In genomic region chr2:32471001-32471680, GRCm38 (mm10) we compare ENCODE assay signal across 23 mouse cellular contexts. TPM values are rescaled to one million over a fixed set of nuclear protein-coding genes. Genes with fewer than 3 reads are reported as not detected.
A peak's percentile ranks its signal among the peaks of the same experiment; 100 is the strongest.
DNase-seq lines count a peak whose midpoint lies in the region; ATAC-seq lines count a peak whose summit lies in the region.
"Had no signal": no experiment of that assay in that cellular context is flagged by ENCODE, and none has a peak within 500 bp of the region (broad histone marks: within the 10 kb centered on the region; RNA-seq: fewer than 3 reads in every experiment).

No protein-coding gene starts in this region.

- H3K36me3 ChIP-seq in midbrain, embryonic 11.5 days (ENCODE audit: control insufficient read depth, insufficient read depth, low read length) = no peaks in the 10 kb centered on the region
- no peaks in the 10 kb centered on the region for H3K36me3 ChIP-seq in midbrain, embryonic 13.5 days
- H3K36me3 ChIP-seq in intestine, embryonic 15.5 days = no peaks in the 10 kb centered on the region
- no peaks in the 10 kb centered on the region for H3K36me3 ChIP-seq in stomach, embryonic 16.5 days (ENCODE audit: control insufficient read depth, insufficient read depth, low read length)
- H3K36me3 ChIP-seq: heart, embryonic 13.5 days; limb, embryonic 10.5 days; midbrain, embryonic 15.5 days; neural tube, embryonic 12.5 days had no signal

- DNase-seq in adrenal gland, adult 2 months = peak; percentile 24
- no peak for DNase-seq in adrenal gland, adult 18-20 months (ENCODE audit: low spot score in 2 of 2)
- peak; percentile 65 for DNase-seq in midbrain, embryonic 11.5 days (ENCODE audit: low spot score, missing footprints)
- no peak for DNase-seq in left cerebral cortex, postnatal 4 days
- DNase-seq in right cerebral cortex, postnatal 10 days (ENCODE audit: low spot score in 2 of 2) = no peak
- DNase-seq: cerebellum, adult 9-10 months; heart, adult 18-20 months; heart, postnatal 14 days; kidney, adult 8-10 months; layer of hippocampus, adult 9-11 months; retina, postnatal 1 day had no signal

- H3K4me2 ChIP-seq in midbrain, embryonic 11.5 days = no peak overlapping the region
- H3K4me2 ChIP-seq in midbrain, embryonic 13.5 days (replicated peaks) = no peak overlapping the region
- peak overlapping the region; percentile 14; the same call in 1 of the 2 replicates for H3K4me2 ChIP-seq in intestine, embryonic 15.5 days (replicated peaks)
- H3K4me2 ChIP-seq in stomach, embryonic 16.5 days (ENCODE audit: low read depth, low read length) = no peak overlapping the region
- H3K4me2 ChIP-seq: heart, embryonic 13.5 days; midbrain, embryonic 15.5 days; neural tube, embryonic 12.5 days had no signal

- H3K27me3 ChIP-seq in midbrain, embryonic 11.5 days (ENCODE audit: control insufficient read depth, insufficient read depth, low read length) = no peaks in the 10 kb centered on the region
- H3K27me3 ChIP-seq in midbrain, embryonic 13.5 days = no peaks in the 10 kb centered on the region
- no peaks in the 10 kb centered on the region for H3K27me3 ChIP-seq in intestine, embryonic 15.5 days (replicated peaks)
- no peaks in the 10 kb centered on the region for H3K27me3 ChIP-seq in stomach, embryonic 16.5 days (ENCODE audit: control insufficient read depth, insufficient read depth, low read length)
- H3K27me3 ChIP-seq: heart, embryonic 13.5 days; midbrain, embryonic 15.5 days; neural tube, embryonic 12.5 days had no signal

- H3K4me3 ChIP-seq in midbrain, embryonic 11.5 days (ENCODE audit: low read depth, low read length) = no peak overlapping the region
- no peak overlapping the region for H3K4me3 ChIP-seq in midbrain, embryonic 13.5 days (replicated peaks)
- H3K4me3 ChIP-seq in intestine, embryonic 15.5 days (replicated peaks) = no peak overlapping the region
- H3K4me3 ChIP-seq in stomach, embryonic 16.5 days (replicated peaks; ENCODE audit: low read length) = no peak overlapping the region
- H3K4me3 ChIP-seq: gastrocnemius, adult 2 months; heart, embryonic 13.5 days; left cerebral cortex, adult 2 months; limb, embryonic 10.5 days; megakaryocyte, embryonic 14.5 days; midbrain, embryonic 15.5 days; neural tube, embryonic 12.5 days had no signal

- 86% methylated on average over 6 of the region's 6 CpGs for WGBS in midbrain, embryonic 11.5 days
- WGBS in midbrain, embryonic 13.5 days = 89% methylated on average over 6 of the region's 6 CpGs
- WGBS in intestine, embryonic 15.5 days = 58% methylated on average over 6 of the region's 6 CpGs
- 67% methylated on average over 6 of the region's 6 CpGs for WGBS in stomach, embryonic 16.5 days

- no peak for ATAC-seq in midbrain, embryonic 11.5 days (ENCODE audit: low FRiP score)
- no peak for ATAC-seq in midbrain, embryonic 13.5 days
- peak; percentile 97 for ATAC-seq in intestine, embryonic 15.5 days
- peak; percentile 94 for ATAC-seq in stomach, embryonic 16.5 days (ENCODE audit: insufficient read depth, low FRiP score)
- ATAC-seq: forebrain, embryonic 14.5 days; hindbrain, postnatal 0 days; midbrain, embryonic 15.5 days had no signal

- no peaks in the 10 kb centered on the region for H3K4me1 ChIP-seq in midbrain, embryonic 11.5 days (ENCODE audit: control insufficient read depth, insufficient read depth, low read length)
- no peaks in the 10 kb centered on the region for H3K4me1 ChIP-seq in midbrain, embryonic 13.5 days (replicated peaks)
- no peaks in the 10 kb centered on the region; the same call in none of the 2 replicates for H3K4me1 ChIP-seq in intestine, embryonic 15.5 days (replicated peaks)
- H3K4me1 ChIP-seq in stomach, embryonic 16.5 days (ENCODE audit: control insufficient read depth, insufficient read depth, low read length) = 0 out of 2 replicates have a peak, but pooled peaks cover 3% of the 10 kb centered on the region
- H3K4me1 ChIP-seq: heart, embryonic 13.5 days; limb, embryonic 10.5 days; midbrain, embryonic 15.5 days; neural tube, embryonic 12.5 days had no signal

- no peak overlapping the region for H3K27ac ChIP-seq in midbrain, embryonic 11.5 days (ENCODE audit: low read depth, low read length)
- H3K27ac ChIP-seq in midbrain, embryonic 13.5 days = no peak overlapping the region
- peak overlapping the region; percentile 81 for H3K27ac ChIP-seq in intestine, embryonic 15.5 days
- H3K27ac ChIP-seq in stomach, embryonic 16.5 days (ENCODE audit: low read length) = peak overlapping the region; percentile 82
- H3K27ac ChIP-seq: gastrocnemius, adult 2 months; heart, embryonic 13.5 days; hindbrain, postnatal 0 days; left cerebral cortex, adult 2 months; limb, embryonic 10.5 days; midbrain, embryonic 15.5 days; neural tube, embryonic 12.5 days had no signal

- no peaks in the 10 kb centered on the region for H3K9me3 ChIP-seq in midbrain, embryonic 11.5 days (ENCODE audit: control insufficient read depth, low read length)
- no peaks in the 10 kb centered on the region for H3K9me3 ChIP-seq in midbrain, embryonic 13.5 days
- no peaks in the 10 kb centered on the region for H3K9me3 ChIP-seq in intestine, embryonic 15.5 days
- no peaks in the 10 kb centered on the region for H3K9me3 ChIP-seq in stomach, embryonic 16.5 days (replicated peaks; ENCODE audit: control insufficient read depth, low read length)
- H3K9me3 ChIP-seq: limb, embryonic 10.5 days; midbrain, embryonic 15.5 days; neural tube, embryonic 12.5 days had no signal

- H3K9ac ChIP-seq in midbrain, embryonic 11.5 days (ENCODE audit: low read length) = no peak overlapping the region
- no peak overlapping the region for H3K9ac ChIP-seq in midbrain, embryonic 13.5 days (replicated peaks)
- H3K9ac ChIP-seq in intestine, embryonic 15.5 days = no peak overlapping the region
- no peak overlapping the region for H3K9ac ChIP-seq in stomach, embryonic 16.5 days (ENCODE audit: low read length)
- H3K9ac ChIP-seq: heart, embryonic 13.5 days; midbrain, embryonic 15.5 days; neural tube, embryonic 12.5 days had no signal

- intact Hi-C loops in left cerebral cortex, postnatal 4 days (cut with DNase I) = no loop called here

RNA-seq across cellular contexts. Expression of gene Slc25a25, which starts 19.9 kb away (rescaled TPM):
- 10 to 100 TPM; 34.0 to 79.5 TPM for total RNA-seq in adrenal gland, adult 2 months (2021)
- polyA plus RNA-seq in adrenal gland, adult 2 months (2012; rRNA removed) = 35.2 and 36.8 TPM in 2 replicates
- 10 to 100 TPM; 48.8 to 55.3 TPM for total RNA-seq in adrenal gland, adult 18-20 months (2021)
- polyA plus RNA-seq in midbrain, embryonic 11.5 days (2014; fragmentation: Nextera tagmentation; extraction: Ambion mirVana) = 20.0 and 20.4 TPM in 2 replicates
- polyA plus RNA-seq in midbrain, embryonic 13.5 days (2015; fragmentation: Nextera tagmentation; extraction: Ambion mirVana) = 45.4 and 50.1 TPM in 2 replicates
- 20.0 and 20.1 TPM in 2 replicates for polyA plus RNA-seq in intestine, embryonic 15.5 days (2015; fragmentation: Nextera tagmentation; extraction: Ambion mirVana)
- 15.4 and 16.9 TPM in 2 replicates for polyA plus RNA-seq in stomach, embryonic 16.5 days (2015; fragmentation: Nextera tagmentation; extraction: Ambion mirVana)
- 10 to 100 TPM; 47.9 to 50.8 TPM for total RNA-seq in left cerebral cortex, postnatal 4 days (2021)

RNA-seq across cellular contexts. Expression of gene Naif1, which starts 20.9 kb away (rescaled TPM):
- 1 to 10 TPM; 5.1 to 5.9 TPM for total RNA-seq in adrenal gland, adult 2 months (2021)
- polyA plus RNA-seq in adrenal gland, adult 2 months (2012; rRNA removed) = 6.1 and 6.6 TPM in 2 replicates
- 1 to 10 TPM; 4.1 to 4.5 TPM for total RNA-seq in adrenal gland, adult 18-20 months (2021)
- 6.3 and 6.4 TPM in 2 replicates for polyA plus RNA-seq in midbrain, embryonic 11.5 days (2014; fragmentation: Nextera tagmentation; extraction: Ambion mirVana)
- 5.1 and 6.1 TPM in 2 replicates for polyA plus RNA-seq in midbrain, embryonic 13.5 days (2015; fragmentation: Nextera tagmentation; extraction: Ambion mirVana)
- 4.7 and 5.0 TPM in 2 replicates for polyA plus RNA-seq in intestine, embryonic 15.5 days (2015; fragmentation: Nextera tagmentation; extraction: Ambion mirVana)
- polyA plus RNA-seq in stomach, embryonic 16.5 days (2015; fragmentation: Nextera tagmentation; extraction: Ambion mirVana) = 5.1 and 5.7 TPM in 2 replicates
- total RNA-seq in left cerebral cortex, postnatal 4 days (2021) = 1 to 10 TPM; 3.1 to 4.0 TPM

Comparison
In these comparisons a context has a peak if more than half of its experiments do, and no peak if none do; other contexts are left out.
1. DNase-seq: peak in adrenal gland, adult 2 months (single experiment) and midbrain, embryonic 11.5 days (single experiment); none in adrenal gland, adult 18-20 months (0 of 2), left cerebral cortex, postnatal 4 days (single experiment) and right cerebral cortex, postnatal 10 days (0 of 2).
2. ATAC-seq: peak in intestine, embryonic 15.5 days (single experiment) and stomach, embryonic 16.5 days (single experiment); none in midbrain, embryonic 11.5 days (single experiment) and midbrain, embryonic 13.5 days (single experiment).
3. H3K27ac ChIP-seq: peak in intestine, embryonic 15.5 days (single experiment) and stomach, embryonic 16.5 days (single experiment); none in midbrain, embryonic 11.5 days (single experiment) and midbrain, embryonic 13.5 days (single experiment).